ENCODE assay signal across 25 mouse cellular contexts in the genomic region with DNA sequence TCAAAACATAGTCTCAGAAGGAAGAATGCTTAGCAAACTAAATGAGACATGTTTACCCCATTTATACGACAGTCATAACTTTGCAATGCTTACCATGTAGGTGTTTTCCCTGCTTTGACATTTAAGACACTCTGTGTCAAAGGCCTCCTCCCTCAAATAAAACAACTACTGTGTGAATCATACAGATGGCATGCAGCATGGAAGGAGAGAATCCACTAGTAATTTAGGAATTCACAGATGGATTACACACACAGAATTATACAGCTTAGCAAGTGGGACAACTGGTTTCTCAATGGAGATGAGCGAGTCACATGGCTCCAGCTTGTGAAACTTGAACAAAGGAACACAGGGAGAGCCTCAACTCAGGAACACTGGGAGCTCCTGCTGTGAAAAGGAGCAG.
DNase-seq lines count a peak whose midpoint lies in the region; ATAC-seq lines count a peak whose summit lies in the region.
"Had no signal": no experiment of that assay in that cellular context is flagged by ENCODE, and none has a peak within 500 bp of the region (broad histone marks: within the 10 kb centered on the region; RNA-seq: fewer than 3 reads in every experiment).

No protein-coding gene starts in this region.

- no peak overlapping the region for H3K9ac ChIP-seq in heart, embryonic 11.5 days (ENCODE audit: low read depth, low read length)
- H3K9ac ChIP-seq in midbrain, embryonic 15.5 days: no peak overlapping the region
- H3K9ac ChIP-seq: embryonic facial prominence, embryonic 13.5 days; heart, embryonic 13.5 days; hindbrain, embryonic 12.5 days; liver, postnatal 0 days; neural tube, embryonic 15.5 days had no signal

- H3K4me3 ChIP-seq in heart, embryonic 11.5 days (ENCODE audit: low read depth, low read length): no peak overlapping the region
- H3K4me3 ChIP-seq in heart, embryonic 10.5 days: no peak overlapping the region
- no peak overlapping the region for H3K4me3 ChIP-seq in midbrain, embryonic 15.5 days
- H3K4me3 ChIP-seq: embryonic facial prominence, embryonic 13.5 days; heart, embryonic 13.5 days; hindbrain, embryonic 12.5 days; layer of hippocampus, adult 2 months; midbrain, embryonic 10.5 days; neural tube, embryonic 15.5 days had no signal

- 78% methylated on average over 2 of the region's 2 CpGs for WGBS in heart, embryonic 11.5 days (ENCODE audit: insufficient replicate concordance)
- WGBS in heart, embryonic 10.5 days: 76% methylated on average over 2 of the region's 2 CpGs
- 69% methylated on average over 2 of the region's 2 CpGs for whole genome bisulfite sequencing in midbrain, embryonic 15.5 days

- ATAC-seq in heart, embryonic 11.5 days (replicated peaks; ENCODE audit: insufficient number of reproducible peaks, low FRiP score, low TSS enrichment): no peak
- ATAC-seq in activated CD4-positive, CD25-positive, alpha-beta regulatory T cell, adult 4 months: peak; percentile 85
- ATAC-seq in midbrain, embryonic 15.5 days (replicated peaks): no peak
- ATAC-seq: liver, postnatal 0 days; lung, postnatal 0 days had no signal

- no peaks in the 10 kb centered on the region for H3K9me3 ChIP-seq in heart, embryonic 11.5 days (replicated peaks; ENCODE audit: control insufficient read depth, low read length)
- H3K9me3 ChIP-seq in heart, embryonic 10.5 days: no peaks in the 10 kb centered on the region
- no peaks in the 10 kb centered on the region for H3K9me3 ChIP-seq in midbrain, embryonic 15.5 days
- H3K9me3 ChIP-seq: embryonic facial prominence, embryonic 13.5 days; heart, embryonic 13.5 days; hindbrain, embryonic 12.5 days; midbrain, embryonic 10.5 days; neural tube, embryonic 15.5 days had no signal

- H3K27me3 ChIP-seq in heart, embryonic 11.5 days (ENCODE audit: control insufficient read depth, insufficient read depth, low read length): no peaks in the 10 kb centered on the region
- H3K27me3 ChIP-seq in heart, embryonic 10.5 days (ENCODE audit: insufficient read depth, poor library complexity, severe bottlenecking): no peaks in the 10 kb centered on the region
- H3K27me3 ChIP-seq in midbrain, embryonic 15.5 days (replicated peaks): no peaks in the 10 kb centered on the region
- H3K27me3 ChIP-seq: embryonic facial prominence, embryonic 13.5 days; heart, embryonic 13.5 days; hindbrain, embryonic 12.5 days; neural tube, embryonic 15.5 days had no signal

- no peak overlapping the region for H3K27ac ChIP-seq in heart, embryonic 11.5 days (ENCODE audit: low read depth, low read length)
- H3K27ac ChIP-seq in heart, embryonic 10.5 days: no peak overlapping the region
- no peak overlapping the region for H3K27ac ChIP-seq in midbrain, embryonic 15.5 days
- H3K27ac ChIP-seq: embryonic facial prominence, embryonic 13.5 days; heart, embryonic 13.5 days; hindbrain, embryonic 12.5 days; layer of hippocampus, adult 2 months; macrophage; midbrain, embryonic 10.5 days; neural tube, embryonic 15.5 days had no signal

- intact Hi-C loops in heart, postnatal 25 days (cut with DNase I): no loop called here

- no peak overlapping the region for H3K4me2 ChIP-seq in heart, embryonic 11.5 days
- H3K4me2 ChIP-seq in midbrain, embryonic 15.5 days: no peak overlapping the region
- H3K4me2 ChIP-seq: embryonic facial prominence, embryonic 13.5 days; heart, embryonic 13.5 days; hindbrain, embryonic 12.5 days; liver, embryonic 11.5 days; neural tube, embryonic 15.5 days had no signal

- no peaks in the 10 kb centered on the region for H3K36me3 ChIP-seq in heart, embryonic 11.5 days (ENCODE audit: control insufficient read depth, insufficient read depth, low read length)
- no peaks in the 10 kb centered on the region for H3K36me3 ChIP-seq in heart, embryonic 10.5 days
- no peaks in the 10 kb centered on the region for H3K36me3 ChIP-seq in midbrain, embryonic 15.5 days (replicated peaks)
- H3K36me3 ChIP-seq: embryonic facial prominence, embryonic 13.5 days; heart, embryonic 13.5 days; hindbrain, embryonic 12.5 days; midbrain, embryonic 10.5 days; neural tube, embryonic 15.5 days had no signal

- no peaks in the 10 kb centered on the region for H3K4me1 ChIP-seq in heart, embryonic 11.5 days (ENCODE audit: control insufficient read depth, insufficient read depth, low read length)
- no peaks in the 10 kb centered on the region for H3K4me1 ChIP-seq in heart, embryonic 10.5 days
- no peaks in the 10 kb centered on the region for H3K4me1 ChIP-seq in midbrain, embryonic 15.5 days
- H3K4me1 ChIP-seq: embryonic facial prominence, embryonic 13.5 days; heart, embryonic 13.5 days; hindbrain, embryonic 12.5 days; midbrain, embryonic 10.5 days; neural tube, embryonic 15.5 days had no signal

- DNase-seq in heart, adult 11 months: peak; percentile 27
- peak; percentile 14 for DNase-seq in gonadal fat pad, adult 2 months (ENCODE audit: low read depth)
- no peak for DNase-seq in cerebellum, postnatal 36 days
- no peak for DNase-seq in heart, postnatal 25 days (ENCODE audit: low spot score)
- DNase-seq in heart, embryonic 10.5 days (ENCODE audit: low spot score): no peak
- DNase-seq: adrenal gland, adult 8-10 months; cerebellum, adult 18-20 months; cerebellum, postnatal 25 days; embryo, embryonic 11 days; heart, postnatal 14 days; kidney, adult 2 months; kidney, postnatal 10 days; liver, postnatal 0 days had no signal

Comparison
In these comparisons a context has a peak if more than half of its experiments do, and no peak if none do; other contexts are left out.
1. DNase-seq: peak in heart, adult 11 months (single experiment) and gonadal fat pad, adult 2 months (single experiment); none in cerebellum, postnatal 36 days (0 of 2), heart, postnatal 25 days (single experiment) and heart, embryonic 10.5 days (single experiment).